Mouse (Mus musculus) limb, embryonic 13.5 days (tissue): ENCODE results near the gene Mest. TPM values are rescaled to one million over a fixed set of nuclear protein-coding genes. Genes with fewer than 3 reads are reported as not detected.

ENCODE experiments used
- ATAC-seq: fragments of 200-750 bp; cut with Nextera tagmentation; 2 replicates; pipeline ENCODE4 v1.8.0; 2017; ENCODE audit warnings: low read depth, moderate number of reproducible peaks, moderate TSS enrichment; ENCODE audit not compliant: low FRiP score
- H3K27ac ChIP-seq: fragments of 300-500 bp; sonication (generic); 2 replicates; pipeline ENCODE4 v1.5.1; 2015; ENCODE audit warnings: inconsistent platforms, mild to moderate bottlenecking, moderate library complexity
- H3K27me3 ChIP-seq: fragments of 300-500 bp; sonication (generic); 2 replicates; pipeline ENCODE4 v1.6.1; 2015; ENCODE audit warnings: mild to moderate bottlenecking, inconsistent platforms
- H3K36me3 ChIP-seq: fragments of 300-500 bp; sonication (generic); 2 replicates; pipeline ENCODE4 v1.6.1; 2015; ENCODE audit warnings: inconsistent platforms, mild to moderate bottlenecking, moderate library complexity
- H3K4me1 ChIP-seq: fragments of 300-500 bp; sonication (generic); 2 replicates; pipeline ENCODE4 v1.6.1; 2015; ENCODE audit warnings: inconsistent platforms
- H3K4me2 ChIP-seq: fragments of 300-500 bp; sonication (generic); replicated peaks from 2 replicates; pipeline ENCODE4 v1.6.1; 2015; ENCODE audit warnings: inconsistent platforms, mild to moderate bottlenecking, moderate library complexity
- H3K4me3 ChIP-seq: fragments of 300-500 bp; sonication (generic); 2 replicates; pipeline ENCODE4 v1.5.1; 2015; ENCODE audit warnings: moderate library complexity, mild to moderate bottlenecking, inconsistent platforms
- H3K9ac ChIP-seq: fragments of 300-500 bp; sonication (generic); 2 replicates; pipeline ENCODE4 v1.6.1; 2015; ENCODE audit warnings: mild to moderate bottlenecking, inconsistent platforms
- H3K9me3 ChIP-seq: fragments of 300-500 bp; sonication (generic); 2 replicates; pipeline ENCODE4 v1.6.1; 2016; ENCODE audit warnings: inconsistent platforms
- WGBS: fragments of 180-500 bp; shearing (Covaris S2); methylation state at CpG from one replicate; pipeline ENCODE4 v1.1.7; 2015; 5-methylcytosine and 5-hydroxymethylcytosine counted together
- polyA plus RNA-seq: library from polyadenylated mRNA; unstranded; fragments of >200 nt; fragmentation: Nextera tagmentation; extraction: Ambion mirVana; gene quantifications from 2 replicates; pipeline ENCODE4 v1.2.1, GENCODE M21; 2015

The Mest gene
- polyA plus RNA-seq, 1 experiment from 2014 or later = 1,957 TPM

DNA sequence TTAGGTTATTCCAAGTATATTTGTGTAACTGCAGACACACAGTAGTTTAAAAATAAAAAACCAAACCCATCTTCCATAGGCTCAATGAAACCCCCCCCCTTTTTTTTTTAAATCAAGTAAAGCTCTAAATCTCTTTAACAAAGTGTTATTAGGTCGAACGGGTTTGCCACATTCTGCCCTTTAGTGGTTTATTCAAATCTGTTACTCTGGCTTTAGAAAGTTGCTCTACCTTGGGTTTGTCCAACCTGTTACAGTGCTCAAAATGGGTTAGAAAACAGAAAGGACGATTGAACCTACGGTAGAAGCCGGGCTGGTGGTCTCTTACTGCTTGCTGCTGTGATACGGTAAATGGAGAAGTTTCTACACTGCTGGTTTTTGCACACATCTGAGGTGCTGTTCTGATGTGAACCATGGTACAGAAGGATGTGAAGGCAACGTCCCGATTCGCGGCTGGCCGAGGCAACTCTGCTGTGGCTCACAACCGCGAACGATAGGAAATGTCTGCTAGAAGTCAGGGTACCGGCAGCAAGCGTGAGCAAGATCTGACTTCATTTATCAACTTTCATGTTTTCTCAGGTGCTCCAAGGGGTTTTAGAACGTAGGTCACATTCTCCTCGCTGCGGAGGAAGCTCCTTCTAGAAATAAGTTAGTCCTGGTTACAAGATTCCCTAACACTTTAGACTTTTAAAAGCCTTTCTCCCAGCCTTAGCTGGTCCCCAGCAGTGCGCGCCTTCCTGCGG is 11.8 kb downstream of the Mest start:
- peak overlapping the region; percentile 69 for H3K4me2 ChIP-seq
- ATAC-seq = no peak
- H3K9ac ChIP-seq = peak overlapping the region; percentile 57
- peaks cover 33% of the 10 kb centered on the region for H3K4me1 ChIP-seq
- 47% methylated on average over 22 of the region's 22 CpGs for WGBS
- peak overlapping the region; percentile 26 for H3K4me3 ChIP-seq
- no peaks in the 10 kb centered on the region for H3K27me3 ChIP-seq
- H3K36me3 ChIP-seq = peaks cover 17% of the 10 kb centered on the region
- peak overlapping the region; percentile 94 for H3K27ac ChIP-seq
- peaks cover 61% of the 10 kb centered on the region for H3K9me3 ChIP-seq

DNA sequence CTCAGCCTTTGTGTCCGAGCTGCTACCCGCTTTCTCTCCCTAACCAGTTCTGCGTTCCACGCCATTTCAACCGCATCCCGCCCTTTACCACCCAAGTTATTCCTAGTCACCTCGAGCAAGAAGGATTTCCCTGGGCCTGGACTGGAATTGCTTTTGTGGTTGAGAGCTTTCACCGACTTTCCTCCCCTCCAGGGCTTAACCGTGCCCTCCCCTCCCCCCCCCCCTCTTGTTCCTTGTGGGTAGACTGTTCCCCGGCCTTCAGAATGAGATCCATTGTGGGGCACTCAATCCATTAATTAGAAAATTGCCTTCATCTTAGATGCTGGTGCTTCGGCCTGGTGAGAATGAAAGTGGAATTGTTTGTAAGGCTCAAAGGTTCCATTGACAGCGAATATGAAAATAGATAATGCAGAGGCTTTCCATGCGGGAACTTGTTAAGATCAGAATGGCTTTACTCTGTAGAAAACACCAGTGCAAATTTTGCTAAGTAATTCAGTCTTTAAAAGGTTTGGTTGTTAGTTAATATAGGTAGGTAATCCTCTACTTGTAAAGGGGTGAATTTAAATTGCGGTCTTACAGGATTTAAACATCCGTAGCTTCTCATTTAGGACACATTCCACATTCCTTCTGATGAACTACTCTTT is 12.5 kb downstream of the Mest start:
- H3K4me2 ChIP-seq = peak overlapping the region; percentile 69
- WGBS = 51% methylated on average over 15 of the region's 15 CpGs
- ATAC-seq = no peak
- no peaks in the 10 kb centered on the region for H3K27me3 ChIP-seq
- H3K36me3 ChIP-seq = peaks cover 22% of the 10 kb centered on the region
- peak overlapping the region; percentile 94 for H3K27ac ChIP-seq
- peaks cover 66% of the 10 kb centered on the region for H3K9me3 ChIP-seq
- H3K4me3 ChIP-seq = peak overlapping the region; percentile 26
- peaks cover 29% of the 10 kb centered on the region for H3K4me1 ChIP-seq
- peak overlapping the region; percentile 57 for H3K9ac ChIP-seq

DNA sequence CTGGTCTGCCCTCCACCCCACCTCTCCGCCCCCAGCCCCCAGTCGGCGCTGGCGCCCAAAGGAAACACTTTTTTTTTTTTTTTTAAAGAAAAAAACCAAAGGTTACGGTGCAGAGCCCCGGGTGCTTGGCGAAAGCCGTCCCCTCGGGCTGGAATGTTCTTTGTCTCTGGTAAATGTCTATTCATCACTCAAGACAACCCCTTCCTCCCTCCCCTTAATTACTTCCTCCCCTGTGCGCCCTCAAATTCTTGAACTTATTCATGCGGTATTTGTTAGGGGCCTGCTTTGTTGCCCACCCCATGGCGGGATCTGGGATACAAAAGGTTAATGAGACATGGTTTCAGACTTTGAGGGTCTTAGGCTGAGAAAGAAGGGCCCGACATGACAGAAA is 13.0 kb downstream of the Mest start:
- H3K4me1 ChIP-seq = peaks cover 29% of the 10 kb centered on the region
- ATAC-seq = no peak
- 51% methylated on average over 13 of the region's 13 CpGs for WGBS
- peak overlapping the region; percentile 69 for H3K4me2 ChIP-seq
- H3K4me3 ChIP-seq = peak overlapping the region; percentile 62
- H3K36me3 ChIP-seq = peaks cover 24% of the 10 kb centered on the region
- peaks cover 66% of the 10 kb centered on the region for H3K9me3 ChIP-seq
- no peaks in the 10 kb centered on the region for H3K27me3 ChIP-seq
- 0 out of 2 replicates have a peak overlapping the region, but pooled peaks have one; percentile 31 for H3K9ac ChIP-seq
- H3K27ac ChIP-seq = peak overlapping the region; percentile 94

DNA sequence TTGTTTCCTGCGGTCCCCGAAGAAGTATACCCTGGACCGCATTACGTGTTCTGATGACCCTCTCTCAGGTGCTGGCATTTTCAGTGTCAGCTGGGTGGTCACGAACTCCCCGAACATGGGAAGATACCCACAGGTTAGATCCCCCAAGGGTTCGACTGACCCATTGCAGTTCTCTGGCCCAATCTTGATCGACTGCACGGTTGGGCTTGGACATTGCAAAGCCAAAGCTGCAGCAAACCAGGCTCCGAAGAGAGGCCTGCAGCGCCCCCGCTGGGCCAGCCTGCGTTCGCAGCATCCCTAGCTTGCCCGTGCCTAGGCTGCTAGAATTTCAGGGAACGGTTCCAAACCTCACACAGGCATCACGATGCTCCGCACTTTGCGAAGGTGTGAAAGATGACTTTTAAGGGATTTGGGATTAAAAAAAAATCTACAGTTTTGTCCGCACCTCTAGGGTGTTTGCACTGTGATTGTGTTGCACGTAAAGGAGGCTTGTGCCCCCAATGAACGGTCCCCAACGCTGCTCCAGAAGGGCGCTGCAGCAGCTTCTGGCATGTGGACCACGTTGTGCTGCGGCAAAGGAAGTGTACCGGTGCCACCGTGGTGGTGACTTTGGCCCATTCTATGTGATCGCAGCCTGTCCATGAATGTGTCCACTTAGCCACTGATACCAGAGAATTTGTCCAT is 13.7 kb downstream of the Mest start:
- Histone ChIP-seq H3K4me3 (peak overlapping the region; percentile 62), H3K36me3 (peaks cover 24% of the 10 kb centered on the region), H3K4me1 (peaks cover 29% of the 10 kb centered on the region), H3K4me2 (peak overlapping the region; percentile 69), H3K9me3 (peaks cover 66% of the 10 kb centered on the region), H3K9ac (peak overlapping the region; percentile 57; the same call in 1 of the 2 replicates), H3K27me3 (no peaks in the 10 kb centered on the region), H3K27ac (peak overlapping the region; percentile 94)
- WGBS = 58% methylated on average over 29 of the region's 29 CpGs
- ATAC-seq = peak; percentile 34

DNA sequence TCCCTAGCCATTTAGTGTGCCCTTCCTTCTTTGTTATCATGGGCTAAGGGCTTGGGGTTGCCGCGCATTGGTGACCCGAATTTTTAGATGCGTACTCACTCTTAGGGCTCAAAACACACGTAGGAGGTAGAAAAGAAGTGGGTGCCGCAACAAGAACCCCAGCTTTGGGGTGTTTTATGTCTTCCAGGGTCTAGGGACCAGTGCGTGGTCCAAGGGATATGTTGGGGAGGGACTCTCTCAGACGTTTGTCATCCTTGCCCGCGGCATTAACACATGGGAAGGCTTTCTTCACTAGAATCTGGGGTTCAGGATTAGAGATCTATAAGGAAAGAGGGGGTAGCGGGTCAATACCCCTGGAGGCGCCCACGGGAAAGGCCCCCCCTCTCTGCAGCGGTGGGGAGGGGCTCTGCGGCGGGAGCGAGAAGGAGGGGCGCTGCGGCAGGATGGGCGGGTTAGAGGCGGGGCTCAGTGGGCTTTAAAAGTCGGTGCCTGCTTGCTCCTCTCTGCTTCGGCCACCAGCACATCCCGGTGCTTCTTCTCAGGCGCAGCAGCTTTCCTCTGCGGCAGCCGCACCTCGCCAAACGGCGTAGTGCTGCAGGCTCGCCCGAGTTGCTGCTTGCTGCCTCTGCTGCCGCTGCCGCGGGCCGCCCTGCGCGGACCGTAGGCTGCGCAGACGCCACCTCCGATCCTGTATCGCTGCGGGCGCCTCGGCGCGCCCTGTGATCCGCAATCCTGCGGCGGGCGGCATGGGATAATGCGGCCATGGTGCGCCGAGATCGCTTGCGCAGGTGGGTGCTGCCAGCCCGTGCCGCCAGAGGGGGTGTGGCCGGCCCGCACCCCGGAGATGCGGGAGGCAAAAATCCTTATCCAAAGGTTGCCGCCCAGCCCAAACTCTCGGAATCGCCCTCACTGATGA is 14.5 kb downstream of the Mest start:
- Histone ChIP-seq H3K9ac (peak overlapping the region; percentile 83), H3K4me1 (peaks cover 27% of the 10 kb centered on the region), H3K27me3 (no peaks in the 10 kb centered on the region), H3K36me3 (peaks cover 32% of the 10 kb centered on the region), H3K27ac (peak overlapping the region; percentile 94), H3K4me3 (peak overlapping the region; percentile 62), H3K4me2 (peak overlapping the region; percentile 69), H3K9me3 (peaks cover 62% of the 10 kb centered on the region)
- WGBS = 54% methylated on average over 66 of the region's 66 CpGs
- peak; percentile 74 for ATAC-seq

DNA sequence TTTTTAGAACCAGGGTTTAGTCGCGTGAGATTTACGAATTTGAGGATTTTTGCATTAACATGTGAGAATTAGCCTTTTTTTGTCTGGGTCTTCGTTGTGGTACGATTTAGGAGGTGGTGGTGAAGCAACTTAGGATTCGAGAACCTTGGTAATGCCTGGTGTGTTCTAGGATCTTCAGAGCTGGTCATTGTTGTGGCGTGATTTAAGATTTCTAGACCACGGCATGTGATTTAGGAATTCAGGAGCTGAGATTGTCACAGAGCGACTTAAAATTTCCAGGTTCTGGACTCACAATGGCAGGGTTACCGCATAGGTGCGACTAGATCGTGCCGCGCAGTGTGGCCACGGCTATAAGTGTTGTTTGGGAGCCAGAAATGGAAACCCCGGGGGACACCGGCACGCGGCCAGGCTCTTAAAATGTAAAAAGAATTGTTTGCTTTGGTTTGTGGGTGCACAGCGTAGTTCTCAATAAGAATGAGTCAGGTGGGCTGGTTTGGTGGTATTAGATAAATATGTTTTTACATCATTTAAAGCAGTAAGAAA is 15.2 kb downstream of the Mest start:
- no peaks in the 10 kb centered on the region for H3K27me3 ChIP-seq
- peaks cover 21% of the 10 kb centered on the region; the same call in 1 of the 2 replicates for H3K4me1 ChIP-seq
- 47% methylated on average over 20 of the region's 20 CpGs for WGBS
- no peak for ATAC-seq
- peak overlapping the region; percentile 83 for H3K9ac ChIP-seq
- H3K4me2 ChIP-seq = peak overlapping the region; percentile 69
- H3K27ac ChIP-seq = peak overlapping the region; percentile 94
- H3K36me3 ChIP-seq = peaks cover 39% of the 10 kb centered on the region
- H3K4me3 ChIP-seq = peak overlapping the region; percentile 62
- peaks cover 61% of the 10 kb centered on the region for H3K9me3 ChIP-seq

DNA sequence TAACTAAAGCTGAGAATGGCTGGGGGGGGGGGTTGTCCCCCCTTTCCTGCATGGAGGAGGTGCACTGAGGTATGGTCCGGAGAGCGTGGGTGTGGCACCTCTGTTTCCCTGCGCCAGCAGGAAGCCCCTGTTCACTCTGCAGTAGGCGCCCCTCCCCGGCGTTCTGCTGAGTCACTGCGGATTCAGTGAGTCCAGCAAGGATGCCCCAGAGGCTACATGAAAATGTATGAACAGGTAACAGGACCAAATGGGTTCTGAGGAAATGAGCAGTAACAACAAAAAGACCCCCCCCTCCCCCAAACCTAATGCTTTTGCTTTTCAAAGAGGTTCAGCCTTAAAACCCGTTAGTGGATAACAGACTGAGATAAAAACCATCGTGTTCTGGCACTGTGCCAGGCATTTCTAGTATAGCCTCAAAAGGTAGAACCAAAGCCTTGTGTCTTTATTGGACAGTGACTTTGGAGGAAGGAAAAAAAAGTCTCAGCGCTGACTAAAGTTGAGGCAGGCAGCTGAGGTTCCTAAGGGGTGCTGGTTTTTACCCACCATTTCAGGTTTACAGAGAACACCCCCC is 15.9 kb downstream of the Mest start:
- H3K9me3 ChIP-seq = peaks cover 61% of the 10 kb centered on the region
- H3K27me3 ChIP-seq = no peaks in the 10 kb centered on the region
- H3K27ac ChIP-seq = peak overlapping the region; percentile 52
- H3K36me3 ChIP-seq = peaks cover 46% of the 10 kb centered on the region
- H3K4me1 ChIP-seq = peaks cover 18% of the 10 kb centered on the region; the same call in 1 of the 2 replicates
- WGBS = 66% methylated on average over 10 of the region's 10 CpGs
- H3K4me2 ChIP-seq = peak overlapping the region; percentile 69
- ATAC-seq = no peak
- peak overlapping the region; percentile 83 for H3K9ac ChIP-seq
- H3K4me3 ChIP-seq = peak overlapping the region; percentile 62

DNA sequence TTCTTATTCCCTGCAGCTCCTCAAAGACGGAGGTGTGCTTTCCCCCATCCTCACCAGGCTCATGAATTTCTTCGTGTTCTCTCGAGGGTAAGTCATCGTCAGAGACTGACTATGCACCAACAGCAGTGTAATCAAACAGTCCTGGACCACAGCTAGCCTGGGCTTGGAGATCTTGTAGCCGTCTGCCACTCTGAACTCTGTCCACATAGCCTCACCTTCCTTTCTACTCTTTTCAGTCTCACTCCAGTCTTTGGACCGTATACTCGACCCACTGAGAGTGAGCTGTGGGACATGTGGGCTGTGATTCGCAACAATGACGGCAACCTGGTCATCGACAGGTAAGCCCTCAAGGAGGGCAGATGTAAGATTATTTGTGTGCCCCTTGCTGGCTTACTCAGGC is 21.5 kb downstream of the Mest start:
- H3K9ac ChIP-seq = no peak overlapping the region
- WGBS = 70% methylated on average over 10 of the region's 10 CpGs
- no peak overlapping the region for H3K4me3 ChIP-seq
- peaks cover 8% of the 10 kb centered on the region for H3K9me3 ChIP-seq
- no peak overlapping the region for H3K4me2 ChIP-seq
- H3K36me3 ChIP-seq = peaks cover 74% of the 10 kb centered on the region
- H3K27me3 ChIP-seq = no peaks in the 10 kb centered on the region
- H3K27ac ChIP-seq = no peak overlapping the region
- no peak for ATAC-seq
- H3K4me1 ChIP-seq = 0 out of 2 replicates have a peak, but pooled peaks cover 8% of the 10 kb centered on the region

DNA sequence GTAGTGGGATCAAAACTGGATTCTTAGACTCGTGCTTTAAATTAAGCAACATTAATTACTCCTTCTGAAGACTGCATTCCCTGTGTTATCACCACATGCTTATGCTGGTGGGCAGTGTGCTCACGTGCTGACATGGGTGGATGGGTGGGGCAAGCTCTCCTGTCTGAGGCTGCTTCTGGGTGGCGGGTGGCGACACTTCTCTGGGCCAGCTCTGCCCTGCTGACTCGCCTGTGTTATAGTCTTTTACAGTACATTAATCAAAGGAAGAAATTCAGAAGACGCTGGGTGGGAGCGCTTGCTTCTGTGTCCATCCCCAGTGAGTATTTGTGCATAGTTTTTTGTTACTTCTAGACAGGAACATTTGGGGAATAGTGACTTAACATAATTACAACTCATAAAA is 22.2 kb downstream of the Mest start:
- Histone ChIP-seq H3K36me3 (peaks cover 74% of the 10 kb centered on the region), H3K4me2 (no peak overlapping the region), H3K4me3 (no peak overlapping the region), H3K27me3 (no peaks in the 10 kb centered on the region), H3K27ac (no peak overlapping the region), H3K9me3 (peaks cover 3% of the 10 kb centered on the region; the same call in 1 of the 2 replicates), H3K4me1 (0 out of 2 replicates have a peak, but pooled peaks cover 7% of the 10 kb centered on the region), H3K9ac (no peak overlapping the region)
- no peak for ATAC-seq
- WGBS = 49% methylated on average over 7 of the region's 7 CpGs

DNA sequence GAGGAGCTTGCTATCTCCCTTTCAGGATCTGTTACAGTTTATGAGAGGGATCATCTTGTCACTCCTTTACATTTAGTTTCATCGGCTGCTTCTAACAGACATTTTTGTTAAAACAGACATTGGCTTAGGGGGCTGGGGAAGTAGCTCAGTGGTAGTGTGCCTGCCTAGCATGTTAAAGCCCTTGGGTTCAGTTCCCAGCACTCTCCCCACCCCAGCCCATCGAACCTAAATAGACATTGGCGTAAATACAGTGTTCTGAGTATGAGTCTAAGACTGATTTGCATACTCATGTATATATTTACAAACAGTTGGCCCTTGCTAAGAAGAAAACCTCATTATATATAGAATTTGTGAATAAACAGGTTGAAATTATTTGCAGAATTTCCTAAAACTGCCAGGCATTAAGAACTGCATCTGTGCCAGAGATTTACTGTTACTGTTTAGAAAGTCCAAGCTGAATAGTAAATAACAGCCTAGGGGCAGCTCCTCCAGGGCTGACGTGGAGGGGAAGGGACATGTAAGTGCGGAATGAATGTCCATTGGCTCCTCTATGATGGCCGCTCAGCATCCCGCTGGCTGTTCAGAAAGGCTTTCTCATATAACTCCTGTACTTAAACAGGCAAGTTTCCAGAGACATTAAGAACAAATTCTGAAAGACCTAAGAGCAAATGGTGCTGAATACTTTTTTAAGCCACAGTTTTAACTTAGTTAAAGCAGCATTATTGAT is 24.4 kb downstream of the Mest start:
- no peaks in the 10 kb centered on the region for H3K27me3 ChIP-seq
- H3K4me1 ChIP-seq = 0 out of 2 replicates have a peak, but pooled peaks cover 5% of the 10 kb centered on the region
- H3K4me3 ChIP-seq = no peak overlapping the region
- no peak overlapping the region for H3K4me2 ChIP-seq
- 64% methylated on average over 7 of the region's 7 CpGs for WGBS
- ATAC-seq = no peak
- no peaks in the 10 kb centered on the region for H3K9me3 ChIP-seq
- no peak overlapping the region for H3K27ac ChIP-seq
- H3K36me3 ChIP-seq = peaks cover 62% of the 10 kb centered on the region
- no peak overlapping the region for H3K9ac ChIP-seq
